Comparison of ENCODE assay signal across 8 mouse cellular contexts in the genomic region with DNA sequence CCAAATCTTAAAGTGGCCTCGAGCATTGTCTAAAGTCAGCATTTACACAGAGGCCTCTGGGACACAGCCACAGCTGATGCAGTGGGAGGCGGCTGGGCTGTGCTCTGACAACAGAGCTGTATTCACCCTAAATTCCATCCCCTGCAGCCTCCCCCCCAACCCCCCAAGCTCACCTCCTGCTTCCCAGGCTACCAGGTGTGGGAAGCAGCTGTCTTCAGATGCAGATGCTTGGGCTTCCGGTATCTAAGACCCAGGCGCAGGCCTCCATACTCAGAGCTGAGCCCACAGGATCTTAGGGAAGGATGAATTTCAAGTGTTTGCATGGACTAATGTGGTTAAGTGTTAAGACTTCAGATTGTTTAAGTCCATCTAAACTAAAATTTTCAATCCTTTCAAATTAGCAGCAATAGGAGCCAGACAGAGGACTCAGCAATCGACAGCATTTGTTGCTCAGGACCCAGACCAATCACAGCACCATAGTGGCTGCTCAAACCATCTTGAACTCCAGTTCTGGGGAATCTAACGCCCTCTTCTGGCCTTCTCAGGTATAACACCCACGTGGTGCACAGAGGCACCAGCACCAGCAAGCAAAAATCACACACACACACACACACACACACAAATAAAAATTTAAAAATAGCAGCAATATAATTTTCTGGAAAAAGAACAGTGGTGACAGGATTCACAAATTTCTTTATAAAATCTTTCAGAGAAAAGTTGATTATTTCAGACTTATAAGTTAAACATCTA. TPM values are rescaled to one million over a fixed set of nuclear protein-coding genes. Genes with fewer than 3 reads are reported as not detected.
A peak's percentile ranks its signal among the peaks of the same experiment; 100 is the strongest.
DNase-seq lines count a peak whose midpoint lies in the region; ATAC-seq and TF ChIP-seq lines count a peak whose summit lies in the region.

No protein-coding gene starts in this region.

- 0 out of 2 replicates have a peak overlapping the region, but pooled peaks have one; percentile 1 for H3K4me2 ChIP-seq in midbrain, embryonic 13.5 days (replicated peaks)

- ATAC-seq in midbrain, embryonic 13.5 days: no peak

- peaks cover 28% of the 10 kb centered on the region for H3K4me1 ChIP-seq in kidney, adult 2 months (ENCODE audit: control insufficient read depth, insufficient read depth, low read length)
- peaks cover 2 to 7% of the 10 kb centered on the region in 2 experiments; a peak in 3 of 4 replicates for H3K4me1 ChIP-seq in MEL (ENCODE audit: control insufficient read depth in 1 of 2, insufficient read depth in 2 of 2, low read length in 2 of 2)
- peaks cover 34% of the 10 kb centered on the region for H3K4me1 ChIP-seq in midbrain, embryonic 13.5 days (replicated peaks)

- no peaks in the 10 kb centered on the region for H3K9me3 ChIP-seq in MEL (replicated peaks; ENCODE audit: insufficient read depth, low read length)
- H3K9me3 ChIP-seq in midbrain, embryonic 13.5 days: no peaks in the 10 kb centered on the region

- no peak overlapping the region for H3K27ac ChIP-seq in kidney, adult 2 months (ENCODE audit: insufficient read depth, low read depth, low read length)
- H3K27ac ChIP-seq in MEL (ENCODE audit: control insufficient read depth, low read depth, low read length): no peak overlapping the region
- peak overlapping the region; percentile 52 for H3K27ac ChIP-seq in midbrain, embryonic 13.5 days

- TF ChIP-seq RAD21 in MEL (IDR thresholded peaks at IDR 0.05; ENCODE audit: low read depth, low read length): no peak

- no peak for TF ChIP-seq EP300 in MEL (IDR thresholded peaks at IDR 0.05; ENCODE audit: low read depth in 1 of 2, low read length in 2 of 2)

- intact Hi-C loops in heart, postnatal 25 days (cut with DNase I): no loop called here

- no peak overlapping the region for H3K4me3 ChIP-seq in kidney, adult 2 months (ENCODE audit: insufficient read depth, low read depth, low read length)
- no peak overlapping the region for H3K4me3 ChIP-seq in MEL (ENCODE audit: control insufficient read depth in 1 of 2, insufficient read depth in 1 of 2, low read depth in 2 of 2, low read length in 2 of 2)
- H3K4me3 ChIP-seq in midbrain, embryonic 13.5 days (replicated peaks): no peak overlapping the region

- no peaks in the 10 kb centered on the region for H3K27me3 ChIP-seq in kidney, adult 2 months (replicated peaks; ENCODE audit: control insufficient read depth, insufficient read depth, low read length)
- no peaks in the 10 kb centered on the region for H3K27me3 ChIP-seq in MEL (ENCODE audit: control insufficient read depth in 1 of 2, insufficient read depth in 2 of 2, low read length in 2 of 2)
- no peaks in the 10 kb centered on the region for H3K27me3 ChIP-seq in midbrain, embryonic 13.5 days

- WGBS in kidney, adult 2 months: 57% methylated on average over 7 of the region's 7 CpGs
- WGBS in midbrain, embryonic 13.5 days: 46% methylated on average over 7 of the region's 7 CpGs

- TF ChIP-seq POLR2A in kidney, adult 2 months (IDR thresholded peaks at IDR 0.05; ENCODE audit: low read depth, low read length): no peak
- no peak for TF ChIP-seq POLR2A in MEL (IDR thresholded peaks at IDR 0.05; ENCODE audit: control insufficient read depth in 1 of 2, insufficient read depth in 1 of 2, low read depth in 1 of 2, low read length in 2 of 2, poor library complexity in 1 of 2)

- no peak overlapping the region for H3K9ac ChIP-seq in MEL (ENCODE audit: control insufficient read depth, low read depth, low read length, poor library complexity, severe bottlenecking)
- H3K9ac ChIP-seq in midbrain, embryonic 13.5 days (replicated peaks): peak overlapping the region; percentile 46; the same call in 1 of the 2 replicates

- peak; percentile 42; the same call in 1 of the 2 replicates for TF ChIP-seq CTCF in kidney, adult 2 months (conservative IDR thresholded peaks at IDR 0.05; ENCODE audit: insufficient read depth, insufficient read length, low read depth, low read length)
- TF ChIP-seq CTCF in MEL (IDR thresholded peaks at IDR 0.05 in 2 of 3, conservative IDR thresholded peaks at IDR 0.05 in 1 of 3; ENCODE audit: control insufficient read depth in 1 of 3, insufficient read depth in 1 of 3, low read depth in 2 of 3, low read length in 3 of 3, poor library complexity in 1 of 3, severe bottlenecking in 1 of 3): peak; percentile 51 to 57 (median 54)

- H3K36me3 ChIP-seq in kidney, adult 2 months (ENCODE audit: control insufficient read depth, insufficient read depth, low read length): no peaks in the 10 kb centered on the region
- peaks cover 2 to 9% of the 10 kb centered on the region in 2 experiments for H3K36me3 ChIP-seq in MEL (ENCODE audit: control insufficient read depth in 1 of 2, insufficient read depth in 2 of 2, low read length in 2 of 2)
- H3K36me3 ChIP-seq in midbrain, embryonic 13.5 days: no peaks in the 10 kb centered on the region

- H3K79me2 ChIP-seq in MEL (ENCODE audit: control insufficient read depth, insufficient read depth, low read length, poor library complexity): peaks cover 65% of the 10 kb centered on the region

- peak; percentile 29 for DNase-seq in kidney, adult 2 months
- DNase-seq in kidney, adult 11 months: no peak
- DNase-seq in MEL (ENCODE audit: low read depth, low spot score): peak; percentile 68
- peak; percentile 24 for DNase-seq in cerebellum, adult 9-11 months
- peak; percentile 78 for DNase-seq in induced T-regulatory cell, adult 2 months (ENCODE audit: low read depth)
- peak; percentile 34 to 41 for DNase-seq in thymus, postnatal 36 days
- DNase-seq in heart, postnatal 25 days (ENCODE audit: low spot score): no peak

TF ChIP-seq in MEL, 35 proteins besides CTCF, POLR2A, EP300 and RAD21:
- no peak for TF ChIP-seq NELFE (IDR thresholded peaks at IDR 0.05; ENCODE audit: low read depth, low read length)
- TF ChIP-seq USF1 (IDR thresholded peaks at IDR 0.05; ENCODE audit: low read depth, low read length): peak; percentile 40; the same call in 1 of the 2 replicates

RNA-seq across cellular contexts. Expression of gene Ino80d, which starts 3.8 kb away (rescaled TPM):
- polyA plus RNA-seq in kidney, adult 2 months (2012; rRNA removed): 8.1 and 10.0 TPM in 2 replicates
- 4.0 and 4.3 TPM in 2 replicates for total RNA-seq in MEL (2012; rRNA removed)
- 1 to 10 TPM in 1 of 2 experiments, not detected in 1; 5.8 TPM for polyA plus RNA-seq in MEL (2012; ENCODE audit: insufficient read depth in 1 of 2, insufficient read length in 2 of 2, low read depth in 1 of 2, low replicate concordance in 2 of 2, missing spikeins in 1 of 2)
- 9.7 and 12.2 TPM in 2 replicates for polyA plus RNA-seq in midbrain, embryonic 13.5 days (2015; fragmentation: Nextera tagmentation; extraction: Ambion mirVana)
- total RNA-seq in heart, postnatal 25 days (2021): 10 to 100 TPM; 18.1 to 21.0 TPM

Comparison
In these comparisons a context has a peak if more than half of its experiments do, and no peak if none do; other contexts are left out.
1. DNase-seq: peak in kidney, adult 2 months (single experiment), MEL (single experiment), cerebellum, adult 9-11 months (single experiment), induced T-regulatory cell, adult 2 months (single experiment) and thymus, postnatal 36 days (2 of 2); none in kidney, adult 11 months (single experiment) and heart, postnatal 25 days (single experiment).